Mouse (Mus musculus): Measurements from ENCODE around the gene Gm37240.
"Not testable (repeated sequence)": the region's sequence is repeated elsewhere in the genome, so short reads cannot be mapped to it uniquely, and the experiment has no call there.

Gm37240 gene

DNA sequence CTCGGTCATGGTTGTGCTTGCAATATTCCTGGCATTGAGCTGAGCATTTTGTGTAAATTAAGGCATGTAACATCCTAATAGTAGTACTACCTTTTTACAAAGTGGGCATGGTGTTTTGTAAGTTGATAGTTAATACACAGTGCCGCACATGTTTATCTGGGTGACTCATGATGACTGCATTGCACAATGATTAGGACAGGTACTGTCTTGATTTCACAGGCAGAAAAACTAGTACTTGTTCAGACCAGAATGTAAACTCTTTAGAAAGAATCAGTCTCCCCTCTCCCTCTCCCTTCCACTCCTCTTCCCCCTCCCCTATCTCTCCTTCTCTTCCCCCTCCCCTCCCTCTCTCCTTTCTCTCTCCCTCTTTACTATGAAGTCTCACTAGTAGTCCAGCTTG, 1284.6 kb downstream of the Gm37240 start:
- DNase-seq: no peak

- DNase-seq: no peak
Observed at GRCm38 (mm10) chr3:84601870-84602495, 1285.3 kb downstream of the Gm37240 start.

GRCm38 (mm10) chr3:84598756-84599155, 1288.6 kb downstream of the Gm37240 start:
- no peak for DNase-seq

DNA sequence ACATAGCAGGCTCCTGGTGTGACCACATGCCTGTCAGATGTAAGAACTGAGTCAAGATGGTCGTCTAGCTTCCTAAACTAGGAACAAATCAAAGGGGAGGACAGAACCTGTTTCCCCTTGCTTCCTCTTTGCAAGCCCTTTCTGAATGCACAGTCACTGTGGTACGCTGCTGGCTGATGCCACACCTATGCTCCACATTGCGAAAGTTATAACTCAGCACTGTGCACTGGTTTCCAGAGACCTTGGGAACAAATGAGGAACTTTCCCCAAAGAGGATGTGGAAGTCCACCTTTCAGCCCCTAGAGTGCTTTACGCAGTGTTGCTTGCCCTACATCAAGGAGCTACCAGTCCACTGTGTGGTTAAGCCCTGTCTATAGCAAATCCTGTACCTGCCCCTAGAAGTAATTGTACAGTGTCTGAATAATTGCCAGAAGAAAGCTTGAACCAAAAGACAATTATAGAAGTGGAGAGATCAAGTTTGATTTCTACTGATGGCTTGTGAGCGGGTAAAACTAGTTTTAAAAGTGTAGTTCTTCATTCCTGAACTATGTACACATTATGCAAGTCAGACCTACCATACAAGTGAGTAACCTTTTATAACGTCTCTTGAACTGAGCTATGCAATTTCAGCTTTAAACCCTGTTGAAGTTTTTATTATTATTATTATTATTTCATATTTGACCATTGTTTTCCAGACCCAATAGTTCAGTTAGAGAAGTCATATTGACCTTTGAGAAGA, 1289.2 kb downstream of the Gm37240 start:
- DNase-seq: no peak

DNA sequence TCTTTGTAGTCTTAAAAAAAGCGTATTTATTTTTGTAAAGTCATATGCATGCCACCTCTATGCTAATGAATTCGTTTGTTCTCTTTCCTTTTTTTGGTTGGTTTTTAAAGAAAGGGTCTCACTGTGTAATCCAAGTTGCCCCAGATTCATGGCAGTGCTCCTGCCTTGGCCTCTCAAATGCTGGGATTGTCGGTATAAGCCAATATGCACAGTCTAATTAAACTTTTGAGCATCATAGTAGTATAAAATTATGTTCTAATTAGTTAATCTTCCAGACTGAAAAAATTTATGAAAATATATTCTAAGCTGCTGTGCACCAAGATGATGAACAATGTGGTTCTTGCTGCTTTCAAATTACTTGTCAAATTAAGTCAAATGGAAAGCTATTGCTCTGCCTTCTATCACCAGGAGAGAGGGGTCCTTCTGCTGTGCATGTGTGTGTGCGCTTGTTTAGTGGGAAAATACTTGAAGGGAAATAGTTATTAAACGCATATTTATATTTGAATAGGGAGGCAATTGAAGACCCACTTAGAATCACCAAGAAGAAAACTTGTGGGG, 1291.6 kb downstream of the Gm37240 start:
- no peak for DNase-seq

DNA sequence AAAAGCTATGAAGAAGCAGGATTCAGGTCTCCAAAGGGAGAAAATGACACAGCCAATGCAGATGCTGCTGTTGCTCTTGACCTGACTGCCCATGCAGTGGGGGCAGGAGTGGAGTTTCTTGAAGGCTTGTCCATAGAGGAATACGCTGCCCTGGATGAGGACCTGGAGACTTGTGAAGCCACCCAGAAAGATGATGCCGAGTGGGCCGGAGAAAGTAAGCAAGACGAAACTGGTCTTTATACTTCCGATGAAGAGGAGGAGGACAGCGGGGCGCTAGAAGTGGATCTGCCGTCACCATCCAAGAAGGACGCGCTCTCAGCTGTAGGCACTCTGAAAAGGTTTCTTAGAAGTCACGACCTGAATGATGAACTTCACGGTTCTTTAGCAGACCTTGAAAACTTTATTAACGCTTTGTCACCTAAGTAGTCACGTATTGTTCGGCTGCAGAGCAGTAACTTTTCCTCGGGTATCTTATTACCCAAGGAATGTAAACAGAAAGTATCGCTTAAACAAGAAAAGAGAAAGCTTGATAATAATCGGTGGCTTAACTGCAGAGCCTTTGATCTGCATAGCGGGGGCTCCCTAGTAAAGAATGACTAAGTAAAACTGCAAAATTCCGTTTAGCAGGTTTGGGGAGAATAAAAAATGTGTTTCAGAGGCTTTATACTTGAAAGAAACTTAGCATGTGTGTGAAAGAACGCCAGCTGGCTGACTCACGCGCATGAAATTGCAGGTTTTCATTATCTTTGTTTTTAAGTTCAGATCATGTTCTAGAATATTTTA, 1292.2 kb downstream of the Gm37240 start:
- DNase-seq: peak; percentile 19

DNA sequence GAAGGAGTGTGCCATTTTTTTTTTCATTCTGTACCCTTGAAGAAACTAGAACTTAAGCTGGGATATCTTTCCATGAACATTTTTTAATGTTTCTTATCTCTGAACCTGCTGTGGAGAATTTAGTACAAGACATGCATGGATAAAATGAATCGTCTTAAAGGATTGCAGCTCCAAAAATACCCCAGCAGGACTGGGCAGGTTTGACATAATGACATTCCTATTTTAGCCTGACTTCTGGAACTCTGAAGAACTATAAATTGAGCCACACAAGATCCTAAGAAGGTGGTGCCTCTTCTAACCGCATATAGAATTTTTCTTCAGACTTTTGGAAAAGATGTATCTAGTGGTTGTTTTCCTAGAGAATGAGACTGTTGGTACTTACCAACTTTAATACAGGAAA, 1294.0 kb downstream of the Gm37240 start, which contains the start of gene Tigd4:
TSS of gene Tigd4 (plus strand) at position 301 of the 400 bp plus-strand sequence.
- no peak for DNase-seq

DNA sequence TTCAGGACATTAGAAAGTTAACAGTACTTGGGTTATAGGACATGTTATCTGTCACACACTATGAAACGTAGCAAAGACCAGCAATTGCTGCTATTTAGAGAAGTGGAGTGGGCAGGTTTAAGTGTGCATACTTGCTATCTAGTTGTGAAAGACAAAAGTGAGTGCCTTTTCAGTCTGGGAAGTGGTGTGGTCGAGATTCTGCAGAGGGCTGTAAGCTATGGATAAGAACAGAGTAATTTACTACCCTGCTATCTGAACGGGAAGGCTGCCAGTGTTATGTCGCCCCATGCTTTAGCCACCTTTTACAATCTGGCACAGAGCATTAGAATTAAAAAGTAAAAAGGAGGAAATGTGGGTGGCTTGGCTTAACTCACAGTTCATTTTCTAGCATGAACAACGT, 1300.6 kb downstream of the Gm37240 start:
- DNase-seq: no peak

DNA sequence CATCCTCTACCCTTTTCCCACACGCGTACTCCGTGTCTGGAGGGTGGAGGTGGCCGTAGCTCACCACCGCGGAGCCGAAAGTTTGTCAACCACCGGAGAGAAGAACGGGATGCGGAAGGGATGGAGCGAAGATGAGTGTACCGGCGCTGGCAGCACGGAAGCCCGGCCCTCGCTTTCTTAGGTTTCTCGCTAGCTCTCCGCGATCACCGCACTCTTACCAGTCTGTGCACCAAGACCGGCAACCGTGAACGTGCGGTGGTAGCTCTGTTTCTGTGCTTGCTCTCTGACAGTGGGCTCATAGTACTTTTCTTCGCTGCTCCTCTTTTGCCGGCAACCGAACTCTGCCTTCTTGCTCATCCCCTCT, 1304.4 kb downstream of the Gm37240 start:
- no peak for DNase-seq

DNA sequence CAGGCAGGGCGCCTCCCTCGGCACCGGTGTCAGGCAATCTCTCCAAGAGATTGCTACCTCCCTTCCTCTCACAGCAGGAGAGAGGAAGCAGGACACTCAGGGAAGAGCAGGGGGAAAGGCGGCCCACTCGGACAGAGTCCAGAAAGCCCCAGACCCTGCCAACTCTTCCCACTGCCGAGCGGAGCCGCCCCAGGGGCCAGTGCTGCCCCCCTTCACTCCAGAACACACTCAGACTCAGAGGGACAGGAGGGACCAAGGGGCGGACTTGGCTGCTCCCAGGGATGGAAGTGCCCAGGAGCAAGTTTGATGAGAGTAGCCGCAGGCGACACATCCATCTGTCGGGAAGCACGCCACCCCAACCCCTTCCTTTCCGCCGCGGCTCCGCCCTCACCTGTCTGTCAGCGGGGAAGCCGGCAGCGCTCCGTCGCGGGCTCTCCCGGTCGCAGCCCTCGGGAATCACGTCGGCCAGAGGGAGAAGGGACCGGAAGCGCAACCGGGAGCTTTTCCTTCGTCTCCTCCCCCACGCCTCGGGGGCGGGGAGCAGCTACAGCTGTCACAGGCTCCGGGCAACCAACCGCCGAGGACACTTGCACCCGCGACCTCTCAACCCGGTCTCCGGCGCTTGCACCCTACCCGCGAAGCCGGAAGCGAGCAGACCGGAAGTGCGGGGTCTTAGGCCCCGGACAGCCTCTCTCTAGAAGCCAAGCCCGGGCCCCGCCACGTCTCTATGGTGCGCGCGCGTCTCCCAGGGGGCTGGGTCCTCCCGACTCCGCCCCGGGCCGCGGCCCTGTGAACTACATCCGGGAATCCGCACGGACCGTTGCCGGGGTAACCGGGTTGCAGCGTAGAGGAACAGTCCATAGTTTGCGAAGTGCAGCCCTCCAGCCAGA, 1305.0 kb downstream of the Gm37240 start, which contains the start of gene Arfip1:
TSS of gene Arfip1 (minus strand) at position 603 of the 890 bp plus-strand sequence.
- peak; percentile 93 for DNase-seq

- DNase-seq: no peak
Observed at GRCm38 (mm10) chr3:84581696-84582022, 1305.7 kb downstream of the Gm37240 start.

DNA sequence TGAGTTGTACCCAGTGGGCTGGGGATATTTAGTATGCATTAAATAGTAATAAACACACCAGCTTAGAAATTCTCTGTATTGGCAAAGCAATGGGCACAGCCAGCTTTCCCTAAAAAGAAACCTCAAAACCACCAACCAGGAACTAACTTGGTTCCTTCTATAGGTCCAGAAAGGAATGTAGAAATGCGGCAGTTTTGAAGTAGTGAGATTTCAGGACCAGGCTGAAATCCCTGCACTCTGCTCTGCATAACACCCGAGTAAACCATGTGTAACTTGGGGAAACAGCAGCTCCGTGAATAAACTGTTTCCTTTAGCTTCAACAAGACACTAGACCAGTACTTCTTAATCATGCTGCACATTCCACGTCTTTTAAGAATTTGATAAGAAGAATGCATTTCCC, 1306.6 kb downstream of the Gm37240 start:
- DNase-seq: no peak

- no peak for DNase-seq
Observed at GRCm38 (mm10) chr3:84570501-84570900, 1316.8 kb downstream of the Gm37240 start.

DNA sequence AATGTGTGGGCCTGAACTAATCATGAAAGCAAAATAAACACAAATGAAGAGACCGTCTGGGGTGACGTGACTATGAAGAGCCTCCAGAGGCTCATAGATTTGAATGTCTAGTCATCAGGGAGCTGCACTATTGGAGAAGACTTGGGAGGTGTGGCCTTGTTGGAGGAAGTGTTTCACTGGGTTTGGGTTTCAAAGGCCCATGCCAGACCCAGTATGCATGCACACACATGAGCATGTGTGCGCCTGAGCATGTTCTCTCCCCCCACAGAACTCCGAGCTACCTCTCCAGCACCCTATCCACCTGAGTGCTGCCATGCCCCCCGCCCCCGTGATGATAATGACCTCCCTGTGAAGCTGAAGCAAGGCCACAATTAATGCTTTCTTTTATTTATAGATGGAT, 1317.7 kb downstream of the Gm37240 start:
- DNase-seq: no peak

DNA sequence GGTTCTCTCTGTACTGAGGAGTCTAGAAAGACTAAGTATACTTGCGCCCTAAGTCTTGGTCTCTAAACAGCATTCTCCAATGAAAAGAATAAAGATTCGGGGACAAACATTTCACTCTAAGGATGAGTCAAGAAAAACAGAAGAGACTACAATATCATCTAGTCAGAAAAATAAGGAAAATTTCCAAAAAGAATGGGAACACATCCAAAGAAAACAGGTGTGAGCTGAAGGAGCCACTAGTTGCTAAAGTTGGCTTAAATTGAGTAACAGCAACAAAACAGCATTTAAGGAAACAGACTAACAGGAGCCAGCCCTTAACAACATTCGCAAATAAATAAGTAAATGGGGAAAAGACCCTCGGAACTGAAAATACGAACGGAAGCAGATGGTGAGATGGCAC, 1318.8 kb downstream of the Gm37240 start:
- DNase-seq: no peak

- no peak for DNase-seq
Observed at GRCm38 (mm10) chr3:84563415-84563814, 1323.9 kb downstream of the Gm37240 start.

GRCm38 (mm10) chr3:84562911-84563310, 1324.4 kb downstream of the Gm37240 start:
- not testable (repeated sequence) for DNase-seq

DNA sequence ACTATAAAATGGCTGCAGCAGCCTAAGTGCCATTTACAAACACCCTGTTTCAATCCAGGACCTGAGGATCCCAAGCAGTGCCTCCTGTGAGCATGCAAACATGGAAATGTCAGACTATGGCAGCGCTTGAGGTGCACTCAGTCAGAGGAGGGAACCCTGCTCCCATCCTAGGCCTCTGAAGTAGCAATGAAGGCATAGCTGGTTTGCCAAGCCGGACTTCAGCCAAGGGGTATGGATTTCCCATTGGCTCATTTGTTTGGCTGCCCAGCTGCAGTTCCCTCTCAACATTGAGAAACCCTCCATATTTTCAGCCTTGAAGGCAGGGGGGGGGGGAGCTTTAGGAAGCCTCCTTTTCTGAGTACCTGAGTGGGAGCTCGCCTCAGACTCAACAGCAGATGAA, 1329.0 kb downstream of the Gm37240 start:
- DNase-seq: no peak

GRCm38 (mm10) chr3:84555780-84556179, 1331.5 kb downstream of the Gm37240 start:
- no peak for DNase-seq

GRCm38 (mm10) chr3:84547177-84547576, 1340.1 kb downstream of the Gm37240 start:
- no peak for DNase-seq

GRCm38 (mm10) chr3:84542450-84542849, 1344.9 kb downstream of the Gm37240 start:
- peak; percentile 81 for DNase-seq

- no peak for DNase-seq
Observed at GRCm38 (mm10) chr3:84541881-84542280, 1345.4 kb downstream of the Gm37240 start.
